Mouse (Mus musculus): ENCODE measurements around the gene Kbtbd8. TPM values are rescaled to one million over a fixed set of nuclear protein-coding genes. Genes with fewer than 3 reads are reported as not detected.

The Kbtbd8 gene
- polyA plus RNA-seq (2012; rRNA removed): 5.2 and 7.0 TPM in 2 replicates

DNA sequence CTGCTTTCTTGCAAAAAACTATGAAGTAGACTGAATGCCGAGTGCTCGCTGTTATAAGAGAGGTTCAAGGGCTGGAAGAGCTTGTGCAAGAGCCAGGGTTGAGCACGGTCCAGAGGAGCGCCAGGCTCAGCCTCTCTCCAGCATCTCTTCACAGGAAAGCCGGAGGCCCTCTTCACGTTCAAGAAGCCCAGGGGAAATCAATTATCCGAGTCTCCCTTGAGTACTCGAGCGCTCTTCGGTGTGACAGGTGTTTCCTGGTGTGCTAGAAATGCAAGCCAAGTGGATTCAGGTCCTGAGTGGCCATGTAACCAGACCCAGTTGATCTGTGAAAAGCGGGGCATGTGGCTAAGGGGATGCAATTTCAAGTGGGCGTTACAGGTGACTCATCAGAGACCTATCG, at the start of gene Kbtbd8:
Gene Kbtbd8 (plus strand): TSS at position 295 of the 400 bp plus-strand sequence.

Other genes with a start within 250 kb of the Kbtbd8 start
- not detected in 2 replicates for gene Gm10234, start 204.9 kb downstream of the Kbtbd8 start, polyA plus RNA-seq (2012; rRNA removed)